Mouse (Mus musculus) embryonic facial prominence, embryonic 12.5 days (tissue): ENCODE results near the gene RPS10-NUDT3. TPM values are rescaled to one million over a fixed set of nuclear protein-coding genes. Genes with fewer than 3 reads are reported as not detected.

Source experiments
- ATAC-seq: fragments of 200-750 bp; cut with Nextera tagmentation; 2 replicates; pipeline ENCODE4 v1.8.0; 2017; ENCODE audit not compliant: insufficient number of reproducible peaks, insufficient read depth, low FRiP score, low TSS enrichment
- H3K27ac ChIP-seq: fragments of 300-500 bp; sonication (generic); 2 replicates; pipeline ENCODE4 v1.5.1; 2016; ENCODE audit warnings: mild to moderate bottlenecking
- H3K27me3 ChIP-seq: fragments of 300-500 bp; sonication (generic); 2 replicates; pipeline ENCODE4 v1.6.1; 2016; ENCODE audit warnings: mild to moderate bottlenecking, moderate library complexity
- H3K36me3 ChIP-seq: fragments of 300-500 bp; sonication (generic); 2 replicates; pipeline ENCODE4 v1.6.1; 2016; ENCODE audit warnings: mild to moderate bottlenecking
- H3K4me1 ChIP-seq: fragments of 300-500 bp; sonication (generic); 2 replicates; pipeline ENCODE4 v1.6.1; 2016
- H3K4me2 ChIP-seq: fragments of 300-500 bp; sonication (generic); replicated peaks from 2 replicates; pipeline ENCODE4 v1.6.1; 2016; ENCODE audit warnings: mild to moderate bottlenecking, moderate library complexity
- H3K4me3 ChIP-seq: fragments of 300-500 bp; sonication (generic); 2 replicates; pipeline ENCODE4 v1.5.1; 2016; ENCODE audit warnings: mild to moderate bottlenecking
- H3K9ac ChIP-seq: fragments of 300-500 bp; sonication (generic); 2 replicates; pipeline ENCODE4 v1.6.1; 2016; ENCODE audit warnings: mild to moderate bottlenecking, moderate library complexity
- H3K9me3 ChIP-seq: fragments of 300-500 bp; sonication (generic); 2 replicates; pipeline ENCODE4 v1.6.1; 2016; ENCODE audit warnings: mild to moderate bottlenecking, moderate library complexity
- WGBS: fragments of 180-500 bp; shearing (Covaris S2); methylation state at CpG from one replicate; pipeline ENCODE4 v1.1.7; 2016; 5-methylcytosine and 5-hydroxymethylcytosine counted together
- polyA plus RNA-seq: library from polyadenylated mRNA; unstranded; fragments of >200 nt; fragmentation: Nextera tagmentation; extraction: Ambion mirVana; gene quantifications from 2 replicates; pipeline ENCODE4 v1.2.1, GENCODE M21; 2016

Gene RPS10-NUDT3
- polyA plus RNA-seq, 1 experiment from 2014 or later = not detected

- H3K27ac ChIP-seq = peak within 1 kb of the TSS; percentile 98
- H3K27me3 ChIP-seq = no peaks in the 10 kb centered on the region
- under 1% methylated on average over 77 of the region's 79 CpGs for WGBS
- peak within 1 kb of the TSS; percentile 88 for H3K4me3 ChIP-seq
- peak; percentile 67 for ATAC-seq
- H3K4me2 ChIP-seq = peak within 1 kb of the TSS; percentile 81
- peaks cover 7% of the 10 kb centered on the region; the same call in 1 of the 2 replicates for H3K36me3 ChIP-seq
- H3K9me3 ChIP-seq = no peaks in the 10 kb centered on the region
- H3K4me1 ChIP-seq = peaks cover 35% of the 10 kb centered on the region
- H3K9ac ChIP-seq = peak within 1 kb of the TSS; percentile 93
Observed at GRCm38 (mm10) chr17:27556315-27557011, 78.6 kb downstream of the RPS10-NUDT3 start, which contains the start of gene Hmga1. TSS of gene Hmga1 (plus strand) at chr17:27556497.

GRCm38 (mm10) chr17:27555512-27556172 lies 79.4 kb downstream of the RPS10-NUDT3 start:
- ATAC-seq = peak; percentile 35
- peak overlapping the region; percentile 98 for H3K27ac ChIP-seq
- H3K9me3 ChIP-seq = no peaks in the 10 kb centered on the region
- under 1% methylated on average over 55 of the region's 55 CpGs for WGBS
- no peaks in the 10 kb centered on the region for H3K36me3 ChIP-seq
- H3K27me3 ChIP-seq = no peaks in the 10 kb centered on the region
- peak overlapping the region; percentile 63 for H3K9ac ChIP-seq
- H3K4me3 ChIP-seq = peak overlapping the region; percentile 88
- peaks cover 34% of the 10 kb centered on the region for H3K4me1 ChIP-seq
- H3K4me2 ChIP-seq = peak overlapping the region; percentile 81

GRCm38 (mm10) chr17:27555075-27555511 lies 79.9 kb downstream of the RPS10-NUDT3 start:
- no peaks in the 10 kb centered on the region for H3K9me3 ChIP-seq
- WGBS = 1% methylated on average over 38 of the region's 39 CpGs
- no peaks in the 10 kb centered on the region for H3K27me3 ChIP-seq
- no peaks in the 10 kb centered on the region for H3K36me3 ChIP-seq
- no peak for ATAC-seq
- H3K4me2 ChIP-seq = peak overlapping the region; percentile 81
- H3K4me1 ChIP-seq = peaks cover 30% of the 10 kb centered on the region
- H3K4me3 ChIP-seq = peak overlapping the region; percentile 88
- H3K27ac ChIP-seq = peak overlapping the region; percentile 98
- peak overlapping the region; percentile 63 for H3K9ac ChIP-seq

DNA sequence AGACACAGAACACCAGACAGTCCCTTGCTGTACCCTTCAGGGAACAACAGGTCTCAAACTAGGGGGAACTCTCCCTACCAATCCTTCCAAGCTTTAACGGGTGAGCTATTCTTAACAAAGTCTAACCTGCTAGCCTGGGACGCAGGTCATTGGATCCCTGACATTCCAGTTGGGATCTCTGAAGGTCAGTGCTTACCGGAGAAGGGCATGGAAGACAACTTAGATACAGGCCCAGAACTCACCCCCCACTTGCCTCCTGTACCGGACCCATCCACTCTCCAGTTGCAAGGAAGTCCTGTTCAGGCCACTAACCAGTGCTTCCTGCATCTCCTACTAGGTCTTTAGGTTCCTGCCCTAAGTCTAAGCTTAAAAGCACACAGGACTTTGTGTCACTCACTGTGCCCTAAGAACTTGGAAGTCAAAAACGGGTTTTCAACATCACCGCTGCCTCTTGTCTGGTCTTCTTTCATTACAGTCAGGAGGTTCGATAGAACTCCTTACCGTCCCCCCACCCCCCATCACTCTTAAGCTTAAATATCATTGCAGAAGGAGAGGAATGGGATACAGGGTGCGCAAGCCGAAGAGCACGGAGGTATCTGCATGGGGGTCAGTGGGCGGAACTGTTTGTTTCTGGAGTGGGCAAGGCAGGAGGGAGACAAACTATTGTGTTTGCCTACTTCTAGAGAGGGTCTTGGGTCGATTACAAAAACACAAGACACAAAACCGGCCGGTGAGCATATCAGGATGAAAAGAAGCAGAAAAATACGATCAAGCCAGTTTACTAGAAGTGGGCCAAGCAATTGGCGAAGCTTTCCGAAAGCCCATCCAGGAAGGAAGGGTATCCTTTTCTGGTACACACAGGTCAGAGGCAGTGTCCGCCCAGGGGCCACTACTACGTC lies 80.7 kb downstream of the RPS10-NUDT3 start:
- Histone ChIP-seq H3K36me3 (no peaks in the 10 kb centered on the region), H3K9ac (peak overlapping the region; percentile 63), H3K4me3 (peak overlapping the region; percentile 88), H3K27me3 (no peaks in the 10 kb centered on the region), H3K4me2 (peak overlapping the region; percentile 81), H3K4me1 (peaks cover 30% of the 10 kb centered on the region), H3K27ac (peak overlapping the region; percentile 98), H3K9me3 (no peaks in the 10 kb centered on the region)
- WGBS = 38% methylated on average over 20 of the region's 20 CpGs
- no peak for ATAC-seq

- Histone ChIP-seq H3K9ac (0 out of 2 replicates have a peak overlapping the region, but pooled peaks have one; percentile 2), H3K36me3 (no peaks in the 10 kb centered on the region), H3K27ac (0 out of 2 replicates have a peak overlapping the region, but pooled peaks have one; percentile 46), H3K4me3 (no peak overlapping the region), H3K4me2 (no peak overlapping the region), H3K27me3 (no peaks in the 10 kb centered on the region), H3K4me1 (peaks cover 17% of the 10 kb centered on the region), H3K9me3 (no peaks in the 10 kb centered on the region)
- no peak for ATAC-seq
- WGBS = 76% methylated on average over 23 of the region's 23 CpGs
Observed at GRCm38 (mm10) chr17:27552215-27553201, 82.5 kb downstream of the RPS10-NUDT3 start.

DNA sequence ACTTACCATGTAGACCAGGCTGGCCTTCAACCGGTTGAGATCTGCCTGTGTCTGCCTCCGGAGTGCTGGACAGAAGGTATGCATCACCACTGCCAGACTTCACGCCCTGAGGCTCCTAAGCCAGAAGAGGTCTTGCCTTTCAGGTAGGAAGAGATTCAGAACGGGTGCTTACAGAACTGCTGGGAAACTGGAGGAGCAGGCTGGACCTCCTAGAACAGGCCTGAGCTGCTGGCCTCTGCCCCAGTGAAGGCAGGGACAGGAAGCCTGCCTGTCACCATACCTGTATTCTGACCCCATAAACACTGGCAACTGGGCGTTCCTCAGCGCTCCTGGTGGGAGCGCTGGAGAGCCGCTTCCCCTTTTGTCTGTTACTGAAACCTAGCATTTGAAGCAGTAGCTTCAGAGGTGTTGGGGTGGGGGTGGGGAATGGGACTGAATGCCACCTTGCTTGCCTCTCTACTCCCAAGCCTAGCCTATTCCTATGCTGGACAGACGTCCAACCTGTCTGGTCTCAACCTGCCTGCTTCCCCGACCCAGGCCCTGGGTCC lies 83.6 kb downstream of the RPS10-NUDT3 start:
- Histone ChIP-seq H3K4me1 (peaks cover 16% of the 10 kb centered on the region), H3K9me3 (no peaks in the 10 kb centered on the region), H3K4me2 (no peak overlapping the region), H3K27ac (no peak overlapping the region), H3K27me3 (no peaks in the 10 kb centered on the region), H3K4me3 (no peak overlapping the region), H3K9ac (no peak overlapping the region), H3K36me3 (no peaks in the 10 kb centered on the region)
- no peak for ATAC-seq
- WGBS = 51% methylated on average over 10 of the region's 10 CpGs

- H3K4me2 ChIP-seq = no peak overlapping the region
- H3K4me3 ChIP-seq = no peak overlapping the region
- H3K4me1 ChIP-seq = peaks cover 14% of the 10 kb centered on the region
- no peaks in the 10 kb centered on the region for H3K9me3 ChIP-seq
- H3K27ac ChIP-seq = no peak overlapping the region
- H3K9ac ChIP-seq = no peak overlapping the region
- 55% methylated on average over 8 of the region's 8 CpGs for WGBS
- no peaks in the 10 kb centered on the region for H3K27me3 ChIP-seq
- ATAC-seq = no peak
- H3K36me3 ChIP-seq = no peaks in the 10 kb centered on the region
Observed at GRCm38 (mm10) chr17:27549234-27549633, 85.8 kb downstream of the RPS10-NUDT3 start.

DNA sequence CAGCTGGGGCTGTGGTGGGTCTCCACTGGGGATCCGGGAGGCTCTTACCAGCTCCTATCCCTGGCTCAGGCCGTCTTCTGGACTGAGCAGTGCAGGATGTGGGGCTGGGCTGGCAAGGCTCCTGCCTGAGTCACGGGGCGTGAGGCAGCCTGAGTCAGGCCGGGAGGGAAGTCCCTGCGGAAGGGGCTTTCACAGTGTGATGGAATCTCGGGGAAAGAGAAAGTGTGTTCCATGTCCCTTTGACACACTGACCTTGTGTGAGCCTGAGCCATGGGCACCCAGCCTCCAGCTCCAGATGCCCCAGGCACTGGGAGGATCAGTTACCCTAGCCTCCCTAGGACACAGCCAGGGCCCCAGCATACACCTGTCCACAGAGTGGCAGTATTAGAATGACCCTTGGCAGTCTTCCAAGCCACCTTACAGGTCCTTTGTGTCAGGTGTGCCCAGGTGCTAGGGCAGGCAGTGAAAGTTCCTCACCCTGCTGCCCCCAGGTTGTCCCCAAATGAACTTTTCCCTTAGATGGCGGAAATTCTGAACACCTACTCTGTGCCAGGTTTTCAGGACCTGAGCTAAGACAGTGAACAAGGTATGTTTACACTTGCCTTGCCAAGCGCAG lies 87.7 kb downstream of the RPS10-NUDT3 start:
- WGBS = 66% methylated on average over 9 of the region's 9 CpGs
- H3K27ac ChIP-seq = no peak overlapping the region
- no peak overlapping the region for H3K4me2 ChIP-seq
- peaks cover 11% of the 10 kb centered on the region for H3K4me1 ChIP-seq
- no peaks in the 10 kb centered on the region for H3K36me3 ChIP-seq
- H3K9ac ChIP-seq = no peak overlapping the region
- H3K27me3 ChIP-seq = no peaks in the 10 kb centered on the region
- ATAC-seq = no peak
- no peak overlapping the region for H3K4me3 ChIP-seq
- no peaks in the 10 kb centered on the region for H3K9me3 ChIP-seq

- Histone ChIP-seq H3K4me3 (no peak overlapping the region), H3K27ac (no peak overlapping the region), H3K9ac (no peak overlapping the region), H3K4me2 (no peak overlapping the region), H3K9me3 (no peaks in the 10 kb centered on the region), H3K27me3 (no peaks in the 10 kb centered on the region), H3K4me1 (peaks cover 11% of the 10 kb centered on the region), H3K36me3 (no peaks in the 10 kb centered on the region)
- ATAC-seq = no peak
- WGBS = 62% methylated on average over 7 of the region's 7 CpGs
Observed at GRCm38 (mm10) chr17:27546574-27547085, 88.4 kb downstream of the RPS10-NUDT3 start.

DNA sequence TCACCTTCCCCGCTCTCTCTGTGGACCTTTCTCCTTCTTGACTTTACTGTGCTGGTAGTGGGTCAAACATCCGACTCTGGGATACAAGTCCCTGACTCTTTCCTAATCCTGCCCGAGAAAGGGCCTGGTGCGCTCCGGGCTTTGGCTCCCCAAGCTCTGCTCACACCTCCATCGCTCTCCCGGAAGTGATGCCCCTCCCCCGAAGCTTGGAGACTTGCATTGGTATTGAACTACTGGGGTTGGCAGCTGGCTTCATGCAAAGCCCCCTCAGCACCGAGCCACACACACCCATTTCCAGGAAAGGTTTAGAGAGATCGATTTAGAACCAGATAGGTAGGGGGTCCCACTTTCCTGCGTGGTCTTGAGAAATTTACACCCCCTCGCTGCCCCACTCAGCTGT lies 89.0 kb downstream of the RPS10-NUDT3 start:
- H3K9ac ChIP-seq = no peak overlapping the region
- no peaks in the 10 kb centered on the region for H3K9me3 ChIP-seq
- H3K27me3 ChIP-seq = no peaks in the 10 kb centered on the region
- H3K36me3 ChIP-seq = no peaks in the 10 kb centered on the region
- no peak overlapping the region for H3K4me3 ChIP-seq
- H3K4me1 ChIP-seq = peaks cover 11% of the 10 kb centered on the region
- H3K4me2 ChIP-seq = no peak overlapping the region
- 44% methylated on average over 12 of the region's 12 CpGs for WGBS
- H3K27ac ChIP-seq = no peak overlapping the region
- ATAC-seq = no peak
